Mouse (Mus musculus) stomach, postnatal 0 days (tissue): ENCODE results near the gene Tnfsfm13. TPM values are rescaled to one million over a fixed set of nuclear protein-coding genes. Genes with fewer than 3 reads are reported as not detected.

Source experiments
- ATAC-seq: fragments of 200-750 bp; cut with Nextera tagmentation; 2 replicates; pipeline ENCODE4 v1.8.0; 2017; ENCODE audit not compliant: low FRiP score, low TSS enrichment
- DNase-seq: peaks from one replicate; pipeline ENCODE4 v3.0.0-alpha.2; 2016; ENCODE audit warnings: low spot score
- H3K27ac ChIP-seq: fragments of 300-500 bp; sonication (generic); replicated peaks from 2 replicates; pipeline ENCODE4 v1.5.1; 2014; ENCODE audit warnings: mild to moderate bottlenecking, control low read depth
- H3K27me3 ChIP-seq: fragments of 300-500 bp; sonication (generic); 2 replicates; pipeline ENCODE4 v1.6.1; 2014; ENCODE audit warnings: low read length; ENCODE audit not compliant: control insufficient read depth, insufficient read depth
- H3K36me3 ChIP-seq: fragments of 300-500 bp; sonication (generic); 2 replicates; pipeline ENCODE4 v1.6.1; 2014; ENCODE audit warnings: low read length, mixed read lengths; ENCODE audit not compliant: control insufficient read depth, insufficient read depth
- H3K4me1 ChIP-seq: fragments of 300-500 bp; sonication (generic); replicated peaks from 2 replicates; pipeline ENCODE4 v1.6.1; 2014; ENCODE audit warnings: antibody characterized with exemption; ENCODE audit not compliant: control insufficient read depth, insufficient read depth
- H3K4me2 ChIP-seq: fragments of 300-500 bp; sonication (generic); replicated peaks from 2 replicates; pipeline ENCODE4 v1.6.1; 2014; ENCODE audit warnings: low read depth, mild to moderate bottlenecking, control low read depth, moderate library complexity
- H3K4me3 ChIP-seq: fragments of 300-500 bp; sonication (generic); 2 replicates; pipeline ENCODE4 v1.5.1; 2014; ENCODE audit warnings: low read depth, low read length, control low read depth
- H3K9ac ChIP-seq: fragments of 300-500 bp; sonication (generic); 2 replicates; pipeline ENCODE4 v1.6.1; 2014; ENCODE audit warnings: mild to moderate bottlenecking, low read length, control low read depth, mixed read lengths
- H3K9me3 ChIP-seq: fragments of 300-500 bp; sonication (generic); 2 replicates; pipeline ENCODE4 v1.6.1; 2016; ENCODE audit warnings: low read length; ENCODE audit not compliant: control insufficient read depth
- CTCF ChIP-seq: IDR thresholded peaks from 2 replicates; pipeline ENCODE4 v1.5.1; 2016; ENCODE audit warnings: antibody characterized with exemption, low read depth, mild to moderate bottlenecking, moderate library complexity
- EP300 ChIP-seq: optimal IDR thresholded peaks from 2 replicates; pipeline ENCODE3; 2016; ENCODE audit warnings: antibody characterized with exemption
- WGBS: fragments of 180-500 bp; shearing (Covaris S2); extraction: QIAGEN DNeasy Blood & Tissue Kit; methylation state at CpG from one replicate; pipeline ENCODE4 v1.1.7; 2014; 5-methylcytosine and 5-hydroxymethylcytosine counted together
- polyA plus RNA-seq: library from polyadenylated mRNA; unstranded; fragments of >200 nt; fragmentation: Nextera tagmentation; extraction: Ambion mirVana; gene quantifications from 2 replicates; pipeline ENCODE4 v1.2.1, GENCODE M21; 2015

The Tnfsfm13 gene
- polyA plus RNA-seq, 1 experiment from 2014 or later = 4.1 TPM

- H3K9ac ChIP-seq = no peak overlapping the region
- H3K4me2 ChIP-seq = no peak overlapping the region
- no peak overlapping the region for H3K27ac ChIP-seq
- no peak overlapping the region for H3K4me3 ChIP-seq
- DNase-seq (no peak), ATAC-seq (no peak)
- WGBS = 38% methylated on average over 1 of the region's 1 CpGs
- H3K4me1 ChIP-seq = no peaks in the 10 kb centered on the region
- H3K27me3 ChIP-seq = no peaks in the 10 kb centered on the region
- H3K36me3 ChIP-seq = no peaks in the 10 kb centered on the region
- TF ChIP-seq CTCF (no peak), EP300 (no peak)
- H3K9me3 ChIP-seq = no peaks in the 10 kb centered on the region
Measured at GRCm38 (mm10) chr11:69699595-69699994, 3.7 kb upstream of the Tnfsfm13 start.

GRCm38 (mm10) chr11:69698574-69698973 lies 2.7 kb upstream of the Tnfsfm13 start:
- no peak overlapping the region for H3K4me2 ChIP-seq
- H3K4me1 ChIP-seq = no peaks in the 10 kb centered on the region
- no peak overlapping the region for H3K4me3 ChIP-seq
- H3K27me3 ChIP-seq = no peaks in the 10 kb centered on the region
- no peak overlapping the region for H3K9ac ChIP-seq
- ATAC-seq (no peak), DNase-seq (no peak)
- H3K36me3 ChIP-seq = no peaks in the 10 kb centered on the region
- no peaks in the 10 kb centered on the region for H3K9me3 ChIP-seq
- no peak overlapping the region for H3K27ac ChIP-seq
- no peak for TF ChIP-seq EP300
- peak; percentile 40 for TF ChIP-seq CTCF
- WGBS = 71% methylated on average over 5 of the region's 5 CpGs

- Histone ChIP-seq H3K4me3 (no peak overlapping the region), H3K27ac (no peak overlapping the region), H3K36me3 (no peaks in the 10 kb centered on the region), H3K4me2 (no peak overlapping the region), H3K4me1 (no peaks in the 10 kb centered on the region), H3K9ac (no peak overlapping the region), H3K27me3 (no peaks in the 10 kb centered on the region), H3K9me3 (no peaks in the 10 kb centered on the region)
- DNase-seq (no peak), ATAC-seq (no peak)
- TF ChIP-seq CTCF (no peak), EP300 (no peak)
- WGBS = 90% methylated on average over 3 of the region's 3 CpGs
Measured at GRCm38 (mm10) chr11:69697396-69697795, 1.5 kb upstream of the Tnfsfm13 start.

GRCm38 (mm10) chr11:69695046-69695360 lies 895 bp downstream of the Tnfsfm13 start:
- Histone ChIP-seq H3K36me3 (no peaks in the 10 kb centered on the region), H3K27me3 (no peaks in the 10 kb centered on the region), H3K4me2 (peak overlapping the region; percentile 84), H3K27ac (peak overlapping the region; percentile 89), H3K9me3 (no peaks in the 10 kb centered on the region), H3K9ac (peak overlapping the region; percentile 80), H3K4me1 (no peaks in the 10 kb centered on the region), H3K4me3 (peak overlapping the region; percentile 61)
- TF ChIP-seq EP300 = no peak
- TF ChIP-seq CTCF = no peak
- no peak for DNase-seq
- WGBS = 20% methylated on average over 6 of the region's 6 CpGs
- ATAC-seq = peak; percentile 13; the same call in 1 of the 2 replicates

GRCm38 (mm10) chr11:69693421-69693965 lies 2.4 kb downstream of the Tnfsfm13 start:
- H3K9me3 ChIP-seq = no peaks in the 10 kb centered on the region
- no peak overlapping the region for H3K4me3 ChIP-seq
- no peaks in the 10 kb centered on the region for H3K36me3 ChIP-seq
- no peak for TF ChIP-seq CTCF
- TF ChIP-seq EP300 = no peak
- H3K4me2 ChIP-seq = no peak overlapping the region
- DNase-seq = no peak
- no peak overlapping the region for H3K27ac ChIP-seq
- H3K4me1 ChIP-seq = no peaks in the 10 kb centered on the region
- H3K9ac ChIP-seq = no peak overlapping the region
- no peak for ATAC-seq
- no peaks in the 10 kb centered on the region for H3K27me3 ChIP-seq
- 52% methylated on average over 11 of the region's 11 CpGs for WGBS

GRCm38 (mm10) chr11:69692863-69693262 lies 3.0 kb downstream of the Tnfsfm13 start:
- DNase-seq = no peak
- Histone ChIP-seq H3K27ac (no peak overlapping the region), H3K4me1 (no peaks in the 10 kb centered on the region), H3K9me3 (no peaks in the 10 kb centered on the region), H3K4me3 (no peak overlapping the region), H3K36me3 (no peaks in the 10 kb centered on the region), H3K4me2 (no peak overlapping the region), H3K27me3 (no peaks in the 10 kb centered on the region), H3K9ac (no peak overlapping the region)
- ATAC-seq = peak; percentile 47
- TF ChIP-seq EP300 = no peak
- no peak for TF ChIP-seq CTCF
- WGBS = 74% methylated on average over 6 of the region's 6 CpGs
